Comparison of ENCODE assay signal across 20 mouse cellular contexts in genomic region chr15:87890903-87891302, GRCm38 (mm10).
"Had no signal": no experiment of that assay in that cellular context is flagged by ENCODE, and none has a peak within 500 bp of the region (broad histone marks: within the 10 kb centered on the region; RNA-seq: fewer than 3 reads in every experiment).

No protein-coding gene starts in this region.

- DNase-seq: kidney, adult 2 months; kidney, postnatal 25 days; liver; lung, adult 18-20 months; lung, postnatal 10 days; lung, postnatal 36 days; thymus, adult 2 months; thymus, postnatal 14 days; thymus, postnatal 4 days had no signal

- H3K27ac ChIP-seq: kidney, postnatal 0 days; limb, embryonic 10.5 days; limb, embryonic 13.5 days; liver, embryonic 12.5 days; liver, embryonic 15.5 days; lung, embryonic 15.5 days; midbrain, embryonic 10.5 days; midbrain, embryonic 13.5 days; neural tube, embryonic 13.5 days had no signal

- H3K4me3 ChIP-seq: limb, embryonic 10.5 days; limb, embryonic 13.5 days; liver, embryonic 12.5 days; liver, embryonic 15.5 days; lung, embryonic 15.5 days; megakaryocyte, embryonic 14.5 days; midbrain, embryonic 10.5 days; midbrain, embryonic 13.5 days; myocyte; neural tube, embryonic 13.5 days had no signal
